ENCODE assay signal across 8 mouse cellular contexts in the genomic region with DNA sequence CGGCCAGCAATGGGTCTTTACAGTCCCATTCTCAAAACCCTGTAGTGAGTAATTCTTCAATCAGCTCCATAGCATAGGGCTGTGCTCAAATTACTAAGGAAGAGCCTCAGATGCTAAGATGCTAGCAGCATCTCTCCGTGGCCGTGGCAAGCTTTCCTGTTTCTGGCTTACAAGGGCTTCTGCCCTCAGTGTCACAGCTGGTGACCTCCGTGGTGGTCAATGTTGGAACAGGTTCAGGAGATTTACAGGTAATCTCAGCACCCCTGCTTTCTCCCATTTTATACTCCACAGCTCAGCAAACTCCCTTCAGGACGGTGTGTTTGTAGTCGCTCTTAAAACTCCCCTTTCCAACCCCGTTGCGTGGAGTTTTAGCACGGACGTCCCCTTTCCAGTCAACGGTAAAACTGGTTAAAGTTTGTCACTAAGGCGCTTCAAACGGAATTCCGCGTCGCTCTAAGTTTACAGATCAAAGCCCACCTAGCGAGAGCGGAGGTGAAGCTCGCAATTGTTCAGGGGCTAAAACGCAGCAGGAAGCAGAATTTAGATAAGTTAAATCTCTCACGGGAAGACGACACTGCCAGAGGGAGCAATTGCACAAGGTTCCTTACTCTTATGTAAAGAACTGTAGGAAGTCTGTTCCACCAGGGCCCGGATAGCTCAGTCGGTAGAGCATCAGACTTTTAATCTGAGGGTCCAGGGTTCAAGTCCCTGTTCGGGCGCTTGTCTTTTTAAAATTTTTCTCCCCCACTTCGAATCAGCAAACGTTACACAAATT. TPM values are rescaled to one million over a fixed set of nuclear protein-coding genes. Genes with fewer than 3 reads are reported as not detected.
A peak's percentile ranks its signal among the peaks of the same experiment; 100 is the strongest.
DNase-seq lines count a peak whose midpoint lies in the region; ATAC-seq and TF ChIP-seq lines count a peak whose summit lies in the region.

No protein-coding gene starts in this region.

- no peak for TF ChIP-seq POLR2A in bone marrow macrophage, adult 2 months (IDR thresholded peaks at IDR 0.05; ENCODE audit: borderline replicate concordance, low read depth, low read length)

- H3K27me3 ChIP-seq in embryonic facial prominence, embryonic 15.5 days: no peaks in the 10 kb centered on the region
- no peaks in the 10 kb centered on the region for H3K27me3 ChIP-seq in heart, embryonic 15.5 days
- H3K27me3 ChIP-seq in liver, embryonic 13.5 days: no peaks in the 10 kb centered on the region

- H3K36me3 ChIP-seq in embryonic facial prominence, embryonic 15.5 days: no peaks in the 10 kb centered on the region
- no peaks in the 10 kb centered on the region for H3K36me3 ChIP-seq in heart, embryonic 15.5 days
- no peaks in the 10 kb centered on the region for H3K36me3 ChIP-seq in liver, embryonic 13.5 days

- peak; percentile 82 for ATAC-seq in embryonic facial prominence, embryonic 15.5 days (ENCODE audit: insufficient number of reproducible peaks, low FRiP score, low TSS enrichment, low read depth)
- peak; percentile 77 for ATAC-seq in heart, embryonic 15.5 days (replicated peaks; ENCODE audit: insufficient number of reproducible peaks, insufficient read depth, low FRiP score, low read depth)
- peak; percentile 82 for ATAC-seq in liver, embryonic 13.5 days (ENCODE audit: low read depth)

- H3K4me1 ChIP-seq in bone marrow macrophage, adult 2 months (ENCODE audit: control insufficient read depth, insufficient read depth, low read length): peaks cover 17% of the 10 kb centered on the region
- H3K4me1 ChIP-seq in embryonic facial prominence, embryonic 15.5 days: peaks cover 8% of the 10 kb centered on the region; the same call in 1 of the 2 replicates
- peaks cover 10% of the 10 kb centered on the region for H3K4me1 ChIP-seq in heart, embryonic 15.5 days (replicated peaks)
- peaks cover 13% of the 10 kb centered on the region for H3K4me1 ChIP-seq in liver, embryonic 13.5 days (replicated peaks)

- under 1% methylated on average over 28 of the region's 28 CpGs for WGBS in embryonic facial prominence, embryonic 15.5 days
- 2% methylated on average over 28 of the region's 28 CpGs for WGBS in heart, embryonic 15.5 days
- WGBS in liver, embryonic 13.5 days (ENCODE audit: insufficient replicate concordance): 1% methylated on average over 28 of the region's 28 CpGs

- H3K9me3 ChIP-seq in embryonic facial prominence, embryonic 15.5 days (replicated peaks): no peaks in the 10 kb centered on the region
- H3K9me3 ChIP-seq in heart, embryonic 15.5 days (replicated peaks): no peaks in the 10 kb centered on the region
- no peaks in the 10 kb centered on the region for H3K9me3 ChIP-seq in liver, embryonic 13.5 days (replicated peaks)

- H3K27ac ChIP-seq in bone marrow macrophage, adult 2 months (ENCODE audit: insufficient read depth, low read depth, low read length): peak overlapping the region; percentile 42
- H3K27ac ChIP-seq in embryonic facial prominence, embryonic 15.5 days (replicated peaks): peak overlapping the region; percentile 83
- H3K27ac ChIP-seq in heart, embryonic 15.5 days: peak overlapping the region; percentile 73
- H3K27ac ChIP-seq in liver, embryonic 13.5 days: peak overlapping the region; percentile 61

- H3K4me3 ChIP-seq in bone marrow macrophage, adult 2 months (ENCODE audit: insufficient read depth, low read length): peak overlapping the region; percentile 86
- H3K4me3 ChIP-seq in embryonic facial prominence, embryonic 15.5 days (replicated peaks): peak overlapping the region; percentile 61
- H3K4me3 ChIP-seq in heart, embryonic 15.5 days: peak overlapping the region; percentile 61
- peak overlapping the region; percentile 64 for H3K4me3 ChIP-seq in liver, embryonic 13.5 days (replicated peaks)

- peak; percentile 82 for DNase-seq in CD4-positive, CD25-positive, alpha-beta regulatory T cell, adult 2 months (ENCODE audit: low read depth, low spot score)
- DNase-seq in kidney, postnatal 25 days: peak; percentile 49 to 61
- peak; percentile 79 for DNase-seq in liver, embryonic 13.5 days
- peak; percentile 51 to 61 for DNase-seq in natural killer cell, adult 2 months (ENCODE audit: low spot score in 2 of 2)
- DNase-seq in testis, postnatal 10 days (ENCODE audit: low spot score): peak; percentile 56

- no peak for TF ChIP-seq CTCF in bone marrow macrophage, adult 2 months (IDR thresholded peaks at IDR 0.05; ENCODE audit: low read depth, low read length)

- H3K4me2 ChIP-seq in embryonic facial prominence, embryonic 15.5 days (replicated peaks): peak overlapping the region; percentile 57
- H3K4me2 ChIP-seq in heart, embryonic 15.5 days: peak overlapping the region; percentile 64
- H3K4me2 ChIP-seq in liver, embryonic 13.5 days: peak overlapping the region; percentile 68

- peak overlapping the region; percentile 44 for H3K9ac ChIP-seq in embryonic facial prominence, embryonic 15.5 days
- H3K9ac ChIP-seq in heart, embryonic 15.5 days: peak overlapping the region; percentile 52
- H3K9ac ChIP-seq in liver, embryonic 13.5 days: peak overlapping the region; percentile 68

RNA-seq across cellular contexts. Expression of gene Mdm4, which starts 3.1 kb away (rescaled TPM):
- 81.8 and 101 TPM in 2 replicates for polyA plus RNA-seq in bone marrow macrophage, adult 2 months (2012; ENCODE audit: insufficient read depth, insufficient read length, missing spikeins)
- 33.5 and 42.3 TPM in 2 replicates for polyA plus RNA-seq in embryonic facial prominence, embryonic 15.5 days (2015; fragmentation: Nextera tagmentation; extraction: Ambion mirVana)
- 22.2 and 27.3 TPM in 2 replicates for polyA plus RNA-seq in heart, embryonic 15.5 days (2015; fragmentation: Nextera tagmentation; extraction: Ambion mirVana)
- polyA plus RNA-seq in liver, embryonic 13.5 days (2015; fragmentation: Nextera tagmentation; extraction: Ambion mirVana): 16.6 and 16.8 TPM in 2 replicates

RNA-seq across cellular contexts. Expression of gene Pik3c2b, which starts 12.0 kb away (rescaled TPM):
- polyA plus RNA-seq in bone marrow macrophage, adult 2 months (2012; ENCODE audit: insufficient read depth, insufficient read length, missing spikeins): 0.07 TPM in 1 of 2 replicates, not detected in the other
- 6.2 and 8.1 TPM in 2 replicates for polyA plus RNA-seq in embryonic facial prominence, embryonic 15.5 days (2015; fragmentation: Nextera tagmentation; extraction: Ambion mirVana)
- polyA plus RNA-seq in heart, embryonic 15.5 days (2015; fragmentation: Nextera tagmentation; extraction: Ambion mirVana): 8.0 and 9.7 TPM in 2 replicates
- polyA plus RNA-seq in liver, embryonic 13.5 days (2015; fragmentation: Nextera tagmentation; extraction: Ambion mirVana): 0.82 and 1.2 TPM in 2 replicates

Comparison
In these comparisons a context has a peak if more than half of its experiments do, and no peak if none do; other contexts are left out.
1. Peak in every context shown above with its lines: DNase-seq, ATAC-seq, H3K4me3 ChIP-seq and H3K27ac ChIP-seq.